Mouse (Mus musculus): ENCODE data around the gene Tmem59l.

- no peak for TF ChIP-seq CTCF (IDR thresholded peaks at IDR 0.05; ENCODE audit: insufficient read depth, low read length)
- no peak for TF ChIP-seq POLR2A (IDR thresholded peaks at IDR 0.05; ENCODE audit: borderline replicate concordance, extremely low read depth, low read depth, low read length)
Observed at GRCm38 (mm10) chr8:70507027-70507393, 19.9 kb upstream of the Tmem59l start.
